Mouse (Mus musculus) embryonic facial prominence, embryonic 13.5 days (tissue): ENCODE data around the gene Itprip. TPM values are rescaled to one million over a fixed set of nuclear protein-coding genes. Genes with fewer than 3 reads are reported as not detected.

Experiments used
- ATAC-seq: fragments of 200-750 bp; cut with Nextera tagmentation; 2 replicates; pipeline ENCODE4 v1.8.0; 2017; ENCODE audit warnings: low read depth; ENCODE audit not compliant: insufficient number of reproducible peaks, insufficient read depth, low FRiP score, low TSS enrichment
- H3K27ac ChIP-seq: fragments of 300-500 bp; sonication (generic); 2 replicates; pipeline ENCODE4 v1.5.1; 2015; ENCODE audit warnings: moderate library complexity, mild to moderate bottlenecking, inconsistent platforms
- H3K27me3 ChIP-seq: fragments of 300-500 bp; sonication (generic); 2 replicates; pipeline ENCODE4 v1.6.1; 2015; ENCODE audit warnings: mild to moderate bottlenecking, inconsistent platforms
- H3K36me3 ChIP-seq: fragments of 300-500 bp; sonication (generic); 2 replicates; pipeline ENCODE4 v1.6.1; 2015; ENCODE audit warnings: mild to moderate bottlenecking, inconsistent platforms
- H3K4me1 ChIP-seq: fragments of 300-500 bp; sonication (generic); 2 replicates; pipeline ENCODE4 v1.6.1; 2015; ENCODE audit warnings: inconsistent platforms
- H3K4me2 ChIP-seq: fragments of 300-500 bp; sonication (generic); 2 replicates; pipeline ENCODE4 v1.6.1; 2015; ENCODE audit warnings: moderate library complexity, mild to moderate bottlenecking, inconsistent platforms
- H3K4me3 ChIP-seq: fragments of 300-500 bp; sonication (generic); 2 replicates; pipeline ENCODE4 v1.5.1; 2015; ENCODE audit warnings: mild to moderate bottlenecking, inconsistent platforms
- H3K9ac ChIP-seq: fragments of 300-500 bp; sonication (generic); 2 replicates; pipeline ENCODE4 v1.6.1; 2015; ENCODE audit warnings: mild to moderate bottlenecking, inconsistent platforms
- H3K9me3 ChIP-seq: fragments of 300-500 bp; sonication (generic); 2 replicates; pipeline ENCODE4 v1.6.1; 2016; ENCODE audit warnings: inconsistent platforms
- WGBS: fragments of 180-500 bp; shearing (Covaris S2); methylation state at CpG from one replicate; pipeline ENCODE4 v1.1.7; 2015; ENCODE audit warnings: mixed read lengths; 5-methylcytosine and 5-hydroxymethylcytosine counted together
- polyA plus RNA-seq: library from polyadenylated mRNA; unstranded; fragments of >200 nt; fragmentation: Nextera tagmentation; extraction: Ambion mirVana; gene quantifications from 2 replicates; pipeline ENCODE4 v1.2.1, GENCODE M21; 2015

The Itprip gene
- polyA plus RNA-seq, 1 experiment from 2014 or later: 16.5 TPM

GRCm38 (mm10) chr19:47884296-47885085 lies 34.6 kb downstream of the Itprip start:
- Histone ChIP-seq H3K4me3 (no peak overlapping the region), H3K9me3 (no peaks in the 10 kb centered on the region), H3K9ac (no peak overlapping the region), H3K36me3 (no peaks in the 10 kb centered on the region), H3K4me1 (peaks cover 22% of the 10 kb centered on the region), H3K27me3 (no peaks in the 10 kb centered on the region), H3K27ac (no peak overlapping the region), H3K4me2 (no peak overlapping the region)
- WGBS: 65% methylated on average over 13 of the region's 13 CpGs
- ATAC-seq: no peak

- Histone ChIP-seq H3K36me3 (no peaks in the 10 kb centered on the region), H3K27ac (no peak overlapping the region), H3K4me3 (no peak overlapping the region), H3K9me3 (no peaks in the 10 kb centered on the region), H3K4me1 (peaks cover 22% of the 10 kb centered on the region), H3K27me3 (no peaks in the 10 kb centered on the region), H3K9ac (no peak overlapping the region), H3K4me2 (no peak overlapping the region)
- no peak for ATAC-seq
- 43% methylated on average over 9 of the region's 9 CpGs for WGBS
Observed at GRCm38 (mm10) chr19:47882882-47883254, 36.2 kb downstream of the Itprip start.

GRCm38 (mm10) chr19:47882151-47882881 lies 36.8 kb downstream of the Itprip start:
- H3K9ac ChIP-seq: no peak overlapping the region
- H3K9me3 ChIP-seq: no peaks in the 10 kb centered on the region
- H3K27ac ChIP-seq: no peak overlapping the region
- 26% methylated on average over 11 of the region's 11 CpGs for WGBS
- H3K27me3 ChIP-seq: no peaks in the 10 kb centered on the region
- peaks cover 22% of the 10 kb centered on the region for H3K4me1 ChIP-seq
- no peak for ATAC-seq
- H3K36me3 ChIP-seq: no peaks in the 10 kb centered on the region
- no peak overlapping the region for H3K4me2 ChIP-seq
- no peak overlapping the region for H3K4me3 ChIP-seq

GRCm38 (mm10) chr19:47881538-47881937 lies 37.6 kb downstream of the Itprip start:
- Histone ChIP-seq H3K27me3 (no peaks in the 10 kb centered on the region; the same call in 1 of the 2 replicates), H3K36me3 (no peaks in the 10 kb centered on the region), H3K4me3 (no peak overlapping the region), H3K9ac (no peak overlapping the region), H3K4me2 (no peak overlapping the region), H3K9me3 (no peaks in the 10 kb centered on the region), H3K27ac (no peak overlapping the region), H3K4me1 (peaks cover 22% of the 10 kb centered on the region)
- no peak for ATAC-seq
- WGBS: 79% methylated on average over 7 of the region's 7 CpGs

- Histone ChIP-seq H3K9me3 (no peaks in the 10 kb centered on the region), H3K9ac (no peak overlapping the region), H3K4me1 (0 out of 2 replicates have a peak, but pooled peaks cover 4% of the 10 kb centered on the region), H3K4me2 (no peak overlapping the region), H3K36me3 (no peaks in the 10 kb centered on the region), H3K4me3 (no peak overlapping the region), H3K27me3 (no peaks in the 10 kb centered on the region; the same call in 1 of the 2 replicates), H3K27ac (no peak overlapping the region)
- 82% methylated on average over 15 of the region's 15 CpGs for WGBS
- ATAC-seq: no peak
Observed at GRCm38 (mm10) chr19:47876252-47876651, 42.8 kb downstream of the Itprip start.

GRCm38 (mm10) chr19:47871515-47871914 lies 47.6 kb downstream of the Itprip start:
- H3K4me2 ChIP-seq: no peak overlapping the region
- ATAC-seq: no peak
- 23% methylated on average over 10 of the region's 10 CpGs for WGBS
- no peak overlapping the region for H3K9ac ChIP-seq
- H3K4me3 ChIP-seq: no peak overlapping the region
- H3K4me1 ChIP-seq: peaks cover 6% of the 10 kb centered on the region
- H3K9me3 ChIP-seq: no peaks in the 10 kb centered on the region
- H3K27me3 ChIP-seq: no peaks in the 10 kb centered on the region; the same call in 1 of the 2 replicates
- no peaks in the 10 kb centered on the region for H3K36me3 ChIP-seq
- no peak overlapping the region for H3K27ac ChIP-seq

GRCm38 (mm10) chr19:47870102-47870666 lies 48.9 kb downstream of the Itprip start:
- Histone ChIP-seq H3K4me2 (no peak overlapping the region), H3K4me1 (peaks cover 10% of the 10 kb centered on the region), H3K36me3 (no peaks in the 10 kb centered on the region), H3K27me3 (no peaks in the 10 kb centered on the region), H3K9me3 (no peaks in the 10 kb centered on the region), H3K27ac (no peak overlapping the region), H3K9ac (no peak overlapping the region), H3K4me3 (no peak overlapping the region)
- 69% methylated on average over 7 of the region's 7 CpGs for WGBS
- no peak for ATAC-seq

- H3K4me3 ChIP-seq: no peak overlapping the region
- H3K4me1 ChIP-seq: peaks cover 14% of the 10 kb centered on the region
- H3K36me3 ChIP-seq: no peaks in the 10 kb centered on the region
- 50% methylated on average over 3 of the region's 3 CpGs for WGBS
- no peak overlapping the region for H3K27ac ChIP-seq
- H3K4me2 ChIP-seq: no peak overlapping the region
- ATAC-seq: no peak
- no peak overlapping the region for H3K9ac ChIP-seq
- no peaks in the 10 kb centered on the region for H3K27me3 ChIP-seq
- H3K9me3 ChIP-seq: no peaks in the 10 kb centered on the region
Observed at GRCm38 (mm10) chr19:47869516-47869915, 49.6 kb downstream of the Itprip start.

- H3K4me1 ChIP-seq: peaks cover 14% of the 10 kb centered on the region
- no peak overlapping the region for H3K4me3 ChIP-seq
- no peak overlapping the region for H3K4me2 ChIP-seq
- 23% methylated on average over 4 of the region's 4 CpGs for WGBS
- no peak for ATAC-seq
- H3K27me3 ChIP-seq: no peaks in the 10 kb centered on the region
- no peaks in the 10 kb centered on the region for H3K9me3 ChIP-seq
- H3K27ac ChIP-seq: peak overlapping the region; percentile 22; the same call in 1 of the 2 replicates
- no peak overlapping the region for H3K9ac ChIP-seq
- peaks cover 6% of the 10 kb centered on the region for H3K36me3 ChIP-seq
Observed at GRCm38 (mm10) chr19:47868951-47869350, 50.1 kb downstream of the Itprip start.

GRCm38 (mm10) chr19:47867628-47868175 lies 51.4 kb downstream of the Itprip start:
- H3K27me3 ChIP-seq: no peaks in the 10 kb centered on the region
- ATAC-seq: no peak
- H3K4me3 ChIP-seq: no peak overlapping the region
- H3K4me1 ChIP-seq: peaks cover 14% of the 10 kb centered on the region
- H3K4me2 ChIP-seq: no peak overlapping the region
- WGBS: 77% methylated on average over 4 of the region's 4 CpGs
- no peaks in the 10 kb centered on the region for H3K9me3 ChIP-seq
- no peak overlapping the region for H3K27ac ChIP-seq
- peaks cover 10% of the 10 kb centered on the region for H3K36me3 ChIP-seq
- H3K9ac ChIP-seq: no peak overlapping the region

- Histone ChIP-seq H3K4me3 (peak within 1 kb of the TSS; percentile 67), H3K27ac (peak within 1 kb of the TSS; percentile 87), H3K27me3 (no peaks in the 10 kb centered on the region), H3K9me3 (no peaks in the 10 kb centered on the region), H3K4me2 (peak within 1 kb of the TSS; percentile 74), H3K9ac (peak within 1 kb of the TSS; percentile 88), H3K4me1 (peaks cover 14% of the 10 kb centered on the region), H3K36me3 (peaks cover 23% of the 10 kb centered on the region)
- ATAC-seq: peak; percentile 100
- under 1% methylated on average over 49 of the region's 49 CpGs for WGBS
Observed at GRCm38 (mm10) chr19:47865353-47865947, 53.6 kb downstream of the Itprip start, which contains the start of gene Gsto2. Gene Gsto2 (plus strand): TSS chr19:47865534.
